Mouse (Mus musculus) MEL (cell line): ENCODE results near the gene Ckmt1. TPM values are rescaled to one million over a fixed set of nuclear protein-coding genes. Genes with fewer than 3 reads are reported as not detected.

Experiments used
- DNase-seq: peaks from one replicate; pipeline ENCODE4 v3.0.0; 2011; ENCODE audit warnings: low read depth, low spot score
- H3K27ac ChIP-seq: 2 replicates; pipeline ENCODE4 v1.5.1; 2012; ENCODE audit warnings: low read depth, mild to moderate bottlenecking, control low read depth, low read length, moderate library complexity; ENCODE audit not compliant: control insufficient read depth
- H3K27me3 ChIP-seq, 2 experiments: fragments of 150-350 bp in 1 of 2; sonication (generic) in 1 of 2; 2 replicates each; pipeline ENCODE4 v1.6.1; 2012; ENCODE audit warnings: low read length in 2 of 2, mild to moderate bottlenecking in 2 of 2, improper control_type of control experiment in 1 of 2, moderate library complexity in 1 of 2; ENCODE audit not compliant: insufficient read depth in 2 of 2, control insufficient read depth in 1 of 2
- H3K36me3 ChIP-seq, 2 experiments: 2 replicates each; pipeline ENCODE4 v1.6.1; 2012 to 2014; ENCODE audit warnings: low read length in 2 of 2, improper control_type of control experiment in 1 of 2, inconsistent platforms in 1 of 2, mild to moderate bottlenecking in 1 of 2; ENCODE audit not compliant: insufficient read depth in 2 of 2, control insufficient read depth in 1 of 2
- H3K4me1 ChIP-seq, 2 experiments: fragments of 150-350 bp in 1 of 2; sonication (generic) in 1 of 2; 2 replicates each; pipeline ENCODE4 v1.6.1; 2012; ENCODE audit warnings: low read length in 2 of 2, improper control_type of control experiment in 1 of 2, mild to moderate bottlenecking in 1 of 2; ENCODE audit not compliant: insufficient read depth in 2 of 2, control insufficient read depth in 1 of 2
- H3K4me3 ChIP-seq, 2 experiments: fragments of 150-350 bp in 1 of 2; sonication (generic) in 1 of 2; 2 replicates each; pipeline ENCODE4 v1.5.1; 2012; ENCODE audit warnings: low read depth in 2 of 2, low read length in 2 of 2, mild to moderate bottlenecking in 2 of 2, moderate library complexity in 2 of 2, control low read depth in 1 of 2, improper control_type of control experiment in 1 of 2; ENCODE audit not compliant: control insufficient read depth in 1 of 2, insufficient read depth in 1 of 2
- H3K79me2 ChIP-seq: 2 replicates; pipeline ENCODE4 v1.6.1; 2012; ENCODE audit warnings: mild to moderate bottlenecking, low read length, moderate library complexity; ENCODE audit not compliant: control insufficient read depth, poor library complexity, insufficient read depth
- H3K9ac ChIP-seq: 2 replicates; pipeline ENCODE4 v1.6.1; 2012; ENCODE audit warnings: low read depth, mild to moderate bottlenecking, control low read depth, low read length, moderate library complexity; ENCODE audit not compliant: control insufficient read depth, poor library complexity, severe bottlenecking
- H3K9me3 ChIP-seq: fragments of 150-350 bp; sonication (generic); replicated peaks from 2 replicates; pipeline ENCODE4 v1.6.1; 2012; ENCODE audit warnings: mild to moderate bottlenecking, low read length, improper control_type of control experiment, moderate library complexity; ENCODE audit not compliant: insufficient read depth
- BHLHE40 ChIP-seq: IDR thresholded peaks from 2 replicates; pipeline ENCODE4 v1.6.1; 2012; ENCODE audit warnings: low read depth, mild to moderate bottlenecking, inconsistent platforms, low read length, improper control_type of control experiment, borderline replicate concordance
- ELF1 ChIP-seq: IDR thresholded peaks from 2 replicates; pipeline ENCODE4 v1.6.1; 2014; ENCODE audit warnings: low read depth, mild to moderate bottlenecking, inconsistent platforms, low read length, improper control_type of control experiment, moderate library complexity
- ETS1 ChIP-seq: IDR thresholded peaks from 2 replicates; pipeline ENCODE4 v1.6.1; 2012; ENCODE audit warnings: low read depth, mild to moderate bottlenecking, inconsistent platforms, low read length, improper control_type of control experiment, moderate library complexity
- MAZ ChIP-seq: IDR thresholded peaks from 2 replicates; pipeline ENCODE4 v1.6.1; 2012; ENCODE audit warnings: low read depth, mild to moderate bottlenecking, inconsistent platforms, low read length, improper control_type of control experiment
- MYC ChIP-seq: IDR thresholded peaks from 2 replicates; pipeline ENCODE4 v1.6.1; 2011; ENCODE audit warnings: low read depth, mild to moderate bottlenecking, low read length, improper control_type of control experiment, moderate library complexity
- RCOR1 ChIP-seq: IDR thresholded peaks from 2 replicates; pipeline ENCODE4 v1.6.1; 2012; ENCODE audit warnings: low read depth, mild to moderate bottlenecking, inconsistent platforms, low read length, improper control_type of control experiment
- TAL1 ChIP-seq: IDR thresholded peaks from 2 replicates; pipeline ENCODE4 v1.6.1; 2012; ENCODE audit warnings: mild to moderate bottlenecking, inconsistent platforms, low read length, moderate library complexity, mixed read lengths
- ZMIZ1 ChIP-seq: IDR thresholded peaks from 2 replicates; pipeline ENCODE4 v1.6.1; 2012; ENCODE audit warnings: low read depth, mild to moderate bottlenecking, inconsistent platforms, low read length, improper control_type of control experiment, moderate library complexity
- ZNF384 ChIP-seq: IDR thresholded peaks from 2 replicates; pipeline ENCODE4 v1.6.1; 2012; ENCODE audit warnings: low read depth, mild to moderate bottlenecking, inconsistent platforms, low read length, improper control_type of control experiment
- polyA plus RNA-seq, 2 experiments: library from polyadenylated mRNA; stranded (reverse) in 1 of 2; unstranded in 1 of 2; fragments of >175 nt in 1 of 2; fragments of >200 nt in 1 of 2; gene quantifications; 2 replicates each; pipeline versions ENCODE4 v1.2.1 to v1.2.4; 2012; ENCODE audit warnings: low replicate concordance in 2 of 2, low read depth in 1 of 2; ENCODE audit not compliant: insufficient read length in 2 of 2, insufficient read depth in 1 of 2, missing spikeins in 1 of 2
- total RNA-seq: library from RNA; depleted of rRNA; stranded (reverse); fragments of 300-350 nt; gene quantifications from 2 replicates; pipeline ENCODE4 v1.2.3, GENCODE M21; 2012; rRNA removed

Ckmt1 gene
- total and polyA plus RNA-seq, 3 experiments: not detected

DNA sequence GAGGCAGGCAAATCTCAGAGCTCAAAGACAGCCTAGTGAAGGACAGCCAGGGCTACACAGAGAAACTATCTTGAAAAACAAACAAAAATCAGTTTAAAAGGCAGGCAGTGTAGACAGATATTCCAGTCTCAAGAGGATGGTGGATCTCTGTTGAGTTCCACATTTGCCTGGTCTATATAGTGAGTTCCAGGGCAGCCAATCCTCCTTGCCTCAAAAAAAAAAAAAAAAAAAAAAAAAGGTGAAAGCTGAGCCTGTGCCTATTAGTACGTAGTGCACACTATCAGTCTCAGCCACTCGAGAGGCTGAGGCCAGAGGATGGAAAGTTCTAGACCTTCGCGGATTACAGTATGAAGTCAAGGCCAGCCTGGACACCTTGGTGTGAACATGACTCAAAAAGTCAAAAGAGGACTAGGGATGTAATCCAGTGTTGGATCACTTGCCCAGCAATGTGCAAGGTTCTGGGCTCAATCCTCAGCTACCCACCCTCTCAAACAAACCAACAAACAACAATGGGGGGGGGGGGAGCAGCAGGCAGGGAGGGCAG, 55.4 kb downstream of the Ckmt1 start:
- H3K27ac ChIP-seq: peak overlapping the region; percentile 89
- peak; percentile 79 for DNase-seq
- H3K36me3 ChIP-seq: peaks cover 4 to 23% of the 10 kb centered on the region in 2 experiments
- H3K9ac ChIP-seq: peak overlapping the region; percentile 78
- peaks cover 40% of the 10 kb centered on the region for H3K79me2 ChIP-seq
- H3K4me3 ChIP-seq: peak overlapping the region; percentile 78 to 81
- H3K9me3 ChIP-seq: no peaks in the 10 kb centered on the region
- peaks cover 0 to 7% of the 10 kb centered on the region in 2 experiments for H3K4me1 ChIP-seq
- no peaks in the 10 kb centered on the region for H3K27me3 ChIP-seq
- no peak for TF ChIP-seq MAZ
- TF ChIP-seq TAL1: peak; percentile 38
- TF ChIP-seq ZMIZ1: no peak
- no peak for TF ChIP-seq BHLHE40
- TF ChIP-seq ETS1: peak; percentile 44; the same call in 1 of the 2 replicates
- TF ChIP-seq ELF1: no peak
- peak; percentile 5; the same call in 1 of the 2 replicates for TF ChIP-seq RCOR1
- TF ChIP-seq MYC: no peak; the same call in 1 of the 2 replicates
- TF ChIP-seq ZNF384: peak; percentile 97

Other genes with a start within 250 kb of the Ckmt1 start
- not detected in 2 replicates for gene Tgm7, start 247.9 kb upstream of the Ckmt1 start, total RNA-seq
- not detected for gene Tgm7, start 247.9 kb upstream of the Ckmt1 start, polyA plus RNA-seq
- gene Adal, start 217.3 kb upstream of the Ckmt1 start, total RNA-seq: 9.3 and 10.8 TPM in 2 replicates
- 100 to 1,000 TPM in 1 of 2 experiments, 10 to 100 TPM in 1; 12.1 to 101 TPM for gene Adal, start 217.3 kb upstream of the Ckmt1 start, polyA plus RNA-seq
- gene Lcmt2, start 217.1 kb upstream of the Ckmt1 start, total RNA-seq: 9.4 and 13.2 TPM in 2 replicates
- 10 to 100 TPM in 1 of 2 experiments, not detected in 1; 12.9 TPM for gene Lcmt2, start 217.1 kb upstream of the Ckmt1 start, polyA plus RNA-seq
- gene Tubgcp4, start 187.1 kb upstream of the Ckmt1 start, total RNA-seq: 27.9 and 31.3 TPM in 2 replicates
- 10 to 100 TPM in 1 of 2 experiments, not detected in 1; 38.9 TPM for gene Tubgcp4, start 187.1 kb upstream of the Ckmt1 start, polyA plus RNA-seq
- 6.5 and 6.7 TPM in 2 replicates for gene Zscan29, start 186.6 kb upstream of the Ckmt1 start, total RNA-seq
- 100 to 1,000 TPM in 1 of 2 experiments, 10 to 100 TPM in 1; 10.2 to 199 TPM for gene Zscan29, start 186.6 kb upstream of the Ckmt1 start, polyA plus RNA-seq
- 13.4 and 16.6 TPM in 2 replicates for gene Trp53bp1, start 86.3 kb upstream of the Ckmt1 start, total RNA-seq
- gene Trp53bp1, start 86.3 kb upstream of the Ckmt1 start, polyA plus RNA-seq: 100 to 1,000 TPM in 1 of 2 experiments, 10 to 100 TPM in 1; 37.3 to 160 TPM
- gene Map1a, start 68.1 kb upstream of the Ckmt1 start, total RNA-seq: 0.77 and 2.6 TPM in 2 replicates
- gene Map1a, start 68.1 kb upstream of the Ckmt1 start, polyA plus RNA-seq: 1 to 10 TPM in 1 of 2 experiments, not detected in 1; 9.4 TPM
- 8.7 and 10.4 TPM in 2 replicates for gene Ppip5k1, start 2.3 kb upstream of the Ckmt1 start, total RNA-seq
- 10 to 100 TPM in 1 of 2 experiments, not detected in 1; 14.8 TPM for gene Ppip5k1, start 2.3 kb upstream of the Ckmt1 start, polyA plus RNA-seq
- not detected in 2 replicates for gene Strc, start 29.5 kb downstream of the Ckmt1 start, total RNA-seq
- gene Strc, start 29.5 kb downstream of the Ckmt1 start, polyA plus RNA-seq: not detected
- gene Pdia3, start 56.1 kb downstream of the Ckmt1 start, total RNA-seq: 70.7 and 89.4 TPM in 2 replicates
- gene Pdia3, start 56.1 kb downstream of the Ckmt1 start, polyA plus RNA-seq: 100 to 1,000 TPM; 471 to 473 TPM
- gene Catsper2, start 56.1 kb downstream of the Ckmt1 start, total RNA-seq: 1.1 and 1.2 TPM in 2 replicates
- gene Catsper2, start 56.1 kb downstream of the Ckmt1 start, polyA plus RNA-seq: 1 to 10 TPM in 1 of 2 experiments, not detected in 1; 2.5 TPM
- gene Ell3, start 86.6 kb downstream of the Ckmt1 start, total RNA-seq: not detected in 2 replicates
- not detected for gene Ell3, start 86.6 kb downstream of the Ckmt1 start, polyA plus RNA-seq
- gene Serf2, start 91.5 kb downstream of the Ckmt1 start, total RNA-seq: 352 and 370 TPM in 2 replicates
- gene Serf2, start 91.5 kb downstream of the Ckmt1 start, polyA plus RNA-seq: 100 to 1,000 TPM in 1 of 2 experiments, not detected in 1; 469 TPM
- 8.5 and 17.6 TPM in 2 replicates for gene Hypk, start 95.6 kb downstream of the Ckmt1 start, total RNA-seq
- gene Hypk, start 95.6 kb downstream of the Ckmt1 start, polyA plus RNA-seq: 10 to 100 TPM in 1 of 2 experiments, not detected in 1; 79.7 TPM
- 0.75 and 1.2 TPM in 2 replicates for gene Serinc4, start 99.1 kb downstream of the Ckmt1 start, total RNA-seq
- under 1 TPM in 1 of 2 experiments, not detected in 1; 0.38 TPM for gene Serinc4, start 99.1 kb downstream of the Ckmt1 start, polyA plus RNA-seq
- gene Mfap1b, start 116.4 kb downstream of the Ckmt1 start, total RNA-seq: 17.2 and 20.3 TPM in 2 replicates
- gene Mfap1b, start 116.4 kb downstream of the Ckmt1 start, polyA plus RNA-seq: 10 to 100 TPM in 1 of 2 experiments, not detected in 1; 19.1 TPM
- 23.5 and 23.8 TPM in 2 replicates for gene Mfap1a, start 149.0 kb downstream of the Ckmt1 start, total RNA-seq
- gene Mfap1a, start 149.0 kb downstream of the Ckmt1 start, polyA plus RNA-seq: 10 to 100 TPM in 1 of 2 experiments, not detected in 1; 29.3 TPM
- 23.2 and 23.5 TPM in 2 replicates for gene Wdr76, start 149.0 kb downstream of the Ckmt1 start, total RNA-seq
- 10 to 100 TPM in 1 of 2 experiments, not detected in 1; 21.8 TPM for gene Wdr76, start 149.0 kb downstream of the Ckmt1 start, polyA plus RNA-seq